Mouse (Mus musculus) stomach, postnatal 0 days (tissue): ENCODE measurements at regions not wholly inside any gene's neighbourhood (a gene's known extent, or its start where the extent isn't known, plus 50 kb on each side); places are given as distances from the start of the nearest gene placed in this dataset.

Source experiments
- CTCF ChIP-seq: IDR thresholded peaks from 2 replicates; pipeline ENCODE4 v1.5.1; 2016; ENCODE audit warnings: antibody characterized with exemption, low read depth, mild to moderate bottlenecking, moderate library complexity
- EP300 ChIP-seq: optimal IDR thresholded peaks from 2 replicates; pipeline ENCODE3; 2016; ENCODE audit warnings: antibody characterized with exemption

DNA sequence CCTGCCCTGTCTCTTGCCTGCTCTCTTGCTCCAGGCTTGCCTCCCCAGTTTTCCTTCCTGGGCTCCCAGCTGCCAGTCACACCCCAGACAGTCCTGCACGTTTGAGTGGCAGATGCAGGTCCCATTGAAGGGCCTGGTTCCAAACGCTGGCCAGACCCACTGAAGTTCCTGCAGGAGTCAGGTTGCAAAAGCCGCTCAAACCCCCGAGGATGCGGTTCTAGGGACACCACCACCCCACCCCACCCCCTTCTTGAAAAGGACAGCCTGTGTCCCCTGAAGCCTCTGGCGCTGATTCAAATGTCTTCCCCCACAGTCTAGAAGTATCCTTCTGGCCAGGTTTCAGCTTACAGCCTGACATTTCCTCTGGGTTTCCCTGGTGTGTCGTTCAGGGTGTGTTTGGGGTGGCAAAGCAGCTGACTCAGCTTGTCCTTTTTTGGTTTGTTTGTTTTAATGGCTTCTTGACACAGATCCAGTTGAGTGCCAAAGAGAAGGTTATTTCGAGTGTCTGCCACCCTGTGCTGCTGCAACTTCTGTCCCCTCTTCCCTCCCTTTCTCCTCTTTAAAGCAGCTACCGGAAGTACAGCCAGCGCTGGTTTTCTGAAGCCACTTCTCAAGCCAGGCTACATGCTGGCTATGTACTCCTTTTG is 187.9 kb upstream of the Cxcl12 start:
- TF ChIP-seq CTCF (no peak), EP300 (no peak)
